Mouse (Mus musculus) cerebellum, postnatal 14 days (tissue): ENCODE data around the gene Tomm40.
"Not testable (repeated sequence)": the region's sequence is repeated elsewhere in the genome, so short reads cannot be mapped to it uniquely, and the experiment has no call there.

Experiments used
- DNase-seq, 2 experiments: peaks; one replicate each; pipeline ENCODE4 v3.0.0; 2021; ENCODE audit warnings: mixed read lengths in 2 of 2

Tomm40 gene

GRCm38 (mm10) chr7:19702859-19703555 is 12.2 kb downstream of the Tomm40 start:
- DNase-seq = no peak

GRCm38 (mm10) chr7:19701069-19701761 is 14.0 kb downstream of the Tomm40 start:
- DNase-seq = peak; percentile 55 to 71

- no peak for DNase-seq
Observed at GRCm38 (mm10) chr7:19700299-19701068, 14.8 kb downstream of the Tomm40 start.

- DNase-seq = no peak
Observed at GRCm38 (mm10) chr7:19699827-19700148, 15.4 kb downstream of the Tomm40 start.

- DNase-seq = peak; percentile 39 to 44
Observed at GRCm38 (mm10) chr7:19698907-19699826, 16.1 kb downstream of the Tomm40 start, which contains the start of gene Apoe. Gene Apoe (minus strand): TSS chr7:19699188.

- peak in 1 of 2 experiments; percentile 50 for DNase-seq
Observed at GRCm38 (mm10) chr7:19697949-19698906, 17.0 kb downstream of the Tomm40 start.

GRCm38 (mm10) chr7:19696336-19696873 is 18.8 kb downstream of the Tomm40 start:
- DNase-seq = no peak

GRCm38 (mm10) chr7:19695881-19696280 is 19.4 kb downstream of the Tomm40 start:
- DNase-seq = no peak

GRCm38 (mm10) chr7:19695213-19695594 is 20.0 kb downstream of the Tomm40 start:
- DNase-seq = no peak

GRCm38 (mm10) chr7:19694336-19695212 is 20.7 kb downstream of the Tomm40 start:
- DNase-seq = no peak

- peak in 1 of 2 experiments; percentile 66 for DNase-seq
Observed at GRCm38 (mm10) chr7:19693421-19693820, 21.8 kb downstream of the Tomm40 start.

GRCm38 (mm10) chr7:19691873-19692865 is 23.1 kb downstream of the Tomm40 start, which contains the start of gene Apoc1:
Gene Apoc1 (minus strand): TSS chr7:19692660.
- no peak for DNase-seq

GRCm38 (mm10) chr7:19691434-19691833 is 23.8 kb downstream of the Tomm40 start:
- no peak for DNase-seq

- DNase-seq = no peak
Observed at GRCm38 (mm10) chr7:19690845-19691244, 24.4 kb downstream of the Tomm40 start.

GRCm38 (mm10) chr7:19688611-19689010 is 26.6 kb downstream of the Tomm40 start:
- no peak for DNase-seq

GRCm38 (mm10) chr7:19688101-19688500 is 27.1 kb downstream of the Tomm40 start:
- DNase-seq = no peak

- DNase-seq = not testable (repeated sequence)
Observed at GRCm38 (mm10) chr7:19686927-19687583, 28.2 kb downstream of the Tomm40 start.

- DNase-seq = no peak
Observed at GRCm38 (mm10) chr7:19686521-19686920, 28.7 kb downstream of the Tomm40 start.
